Mouse (Mus musculus) T-helper 1 cell (primary cell): ENCODE results near the gene Clec18a.
"Not testable (repeated sequence)": the region's sequence is repeated elsewhere in the genome, so short reads cannot be mapped to it uniquely, and the experiment has no call there.

ENCODE experiments used
- in situ Hi-C: fragments of 300-600 bp; cut with MboI, MseI; formaldehyde crosslinking; loops from one replicate; pipeline ENCODE4 v1.15.1; 2025; ENCODE audit warnings: high pct_unique_total_duplicates

The Clec18a gene

DNA sequence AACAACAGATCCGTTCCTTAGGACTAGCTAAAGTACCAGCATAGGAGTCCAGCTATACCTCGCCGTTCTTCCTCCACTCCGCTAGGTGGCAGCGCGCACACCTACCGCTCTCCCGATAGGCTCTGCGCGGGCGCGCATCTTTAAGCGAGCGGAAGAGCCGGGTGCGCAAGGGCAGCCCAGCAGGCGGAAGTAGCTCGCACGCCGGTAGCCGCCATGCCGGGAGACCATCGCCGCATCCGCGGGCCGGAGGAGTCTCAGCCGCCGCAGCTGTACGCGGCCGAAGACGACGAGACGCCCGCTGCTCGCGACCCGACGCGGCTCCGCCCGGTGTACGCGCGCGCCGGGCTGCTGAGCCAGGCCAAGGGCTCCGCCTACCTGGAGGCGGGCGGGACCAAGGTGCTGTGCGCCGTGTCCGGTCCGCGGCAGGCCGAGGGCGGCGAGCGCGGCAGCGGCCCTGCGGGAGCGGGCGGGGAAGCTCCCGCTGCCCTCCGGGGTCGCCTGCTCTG lies 36.0 kb downstream of the Clec18a start, which contains the start of gene Exosc6:
Gene Exosc6 (plus strand): TSS at position 182 of the 506 bp plus-strand sequence.
- in situ Hi-C loops: loop anchor here (5.0 kb wide), 2 partner anchors 36 to 231 kb away; partner anchors contain the start of genes Clec18a and Pdpr

DNA sequence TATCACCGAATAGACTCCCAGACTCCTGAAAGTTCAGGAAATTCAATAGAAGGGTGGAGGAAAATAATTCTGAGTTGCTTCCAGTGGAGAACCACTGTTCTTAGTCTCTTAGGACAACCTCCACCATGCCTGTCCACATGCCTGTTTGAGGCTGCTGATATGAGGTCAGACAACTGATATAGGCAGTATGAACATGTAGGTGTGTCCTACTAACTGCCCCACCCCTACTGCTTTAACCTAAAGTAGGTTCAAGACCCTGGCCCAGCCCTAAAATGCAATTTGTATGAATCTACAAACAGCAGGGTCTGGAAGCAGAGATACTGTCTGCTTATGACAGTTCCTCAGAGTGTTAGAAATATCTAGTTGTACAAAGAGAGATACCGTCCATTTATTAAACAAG lies 36.6 kb downstream of the Clec18a start:
- in situ Hi-C loops: loop anchor here (5.0 kb wide), 2 partner anchors 37 to 232 kb away; partner anchors contain the start of genes Clec18a and Pdpr

DNA sequence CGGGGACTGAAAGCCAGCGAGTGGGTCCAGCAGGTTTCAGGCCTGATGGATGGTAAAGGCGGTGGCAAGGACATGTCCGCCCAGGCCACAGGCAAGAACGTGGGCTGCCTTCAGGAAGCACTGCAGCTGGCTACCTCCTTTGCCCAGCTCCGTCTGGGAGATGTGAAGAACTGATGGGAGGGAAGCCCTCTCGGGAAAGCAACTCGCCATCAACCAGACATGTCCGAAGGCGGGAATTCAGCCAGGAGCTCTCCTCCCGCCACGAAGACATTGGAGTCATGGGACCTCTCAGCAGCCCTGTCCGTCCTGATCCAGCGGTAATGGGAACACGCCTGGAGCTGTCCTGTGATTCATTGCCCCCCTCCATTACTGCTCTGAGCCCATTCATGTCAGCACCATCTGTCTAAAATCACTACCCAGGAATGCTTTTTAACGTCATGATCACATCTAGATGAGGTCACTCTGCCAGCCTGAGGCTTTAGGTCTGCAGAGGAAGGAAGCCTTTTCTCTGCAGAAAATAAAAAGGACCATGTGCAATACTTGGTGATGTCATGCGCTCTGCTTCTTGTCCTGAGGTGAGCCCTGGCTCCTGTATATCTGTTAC lies 37.1 kb downstream of the Clec18a start:
- in situ Hi-C loops: loop anchor here (5.0 kb wide), 2 partner anchors 37 to 232 kb away; partner anchors contain the start of genes Clec18a and Pdpr

GRCm38 (mm10) chr8:111053827-111054518 lies 38.3 kb downstream of the Clec18a start:
- in situ Hi-C loops: loop anchor here (5.0 kb wide), 2 partner anchors 67 to 212 kb away; no protein-coding TSS in a partner anchor

DNA sequence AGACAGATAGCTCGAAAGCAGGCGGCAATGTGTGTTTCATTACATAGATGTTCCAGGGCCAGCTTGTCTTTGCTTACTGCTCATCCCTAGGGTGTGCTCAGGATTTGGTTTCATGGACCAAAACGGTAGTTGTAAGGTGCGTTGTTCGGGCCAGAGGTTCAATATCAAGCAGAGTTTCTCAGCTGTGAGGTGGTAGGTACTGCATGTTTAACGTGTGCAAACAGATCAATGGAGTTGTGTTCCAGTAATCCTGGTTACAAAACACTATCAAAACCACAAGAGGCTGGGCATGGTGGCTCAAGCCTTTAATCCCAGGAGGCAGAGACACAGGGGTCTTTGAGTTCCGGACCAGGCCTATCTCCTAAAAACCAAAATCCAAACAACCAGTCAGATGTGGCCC lies 43.1 kb downstream of the Clec18a start:
- in situ Hi-C loops: no loop called here

DNA sequence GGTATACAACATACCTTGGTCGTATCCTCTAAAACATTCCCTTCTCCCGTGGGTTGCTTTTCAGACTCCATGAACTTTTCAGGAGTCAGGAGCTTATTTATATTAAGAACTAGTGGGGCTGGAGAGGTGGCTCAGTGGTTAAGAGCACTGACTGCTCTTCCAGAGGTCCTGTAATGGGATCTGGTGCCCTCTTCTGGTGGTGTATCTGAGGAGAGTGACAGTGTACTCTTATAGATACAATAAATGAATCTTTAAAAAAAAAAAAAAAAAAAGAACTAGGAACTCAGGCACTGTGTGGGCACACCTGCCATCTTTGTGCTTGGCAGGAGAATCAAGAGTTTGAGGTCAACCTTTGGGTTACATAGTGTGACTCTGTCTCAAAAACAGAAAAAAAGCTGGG lies 43.5 kb downstream of the Clec18a start:
- in situ Hi-C loops: no loop called here

DNA sequence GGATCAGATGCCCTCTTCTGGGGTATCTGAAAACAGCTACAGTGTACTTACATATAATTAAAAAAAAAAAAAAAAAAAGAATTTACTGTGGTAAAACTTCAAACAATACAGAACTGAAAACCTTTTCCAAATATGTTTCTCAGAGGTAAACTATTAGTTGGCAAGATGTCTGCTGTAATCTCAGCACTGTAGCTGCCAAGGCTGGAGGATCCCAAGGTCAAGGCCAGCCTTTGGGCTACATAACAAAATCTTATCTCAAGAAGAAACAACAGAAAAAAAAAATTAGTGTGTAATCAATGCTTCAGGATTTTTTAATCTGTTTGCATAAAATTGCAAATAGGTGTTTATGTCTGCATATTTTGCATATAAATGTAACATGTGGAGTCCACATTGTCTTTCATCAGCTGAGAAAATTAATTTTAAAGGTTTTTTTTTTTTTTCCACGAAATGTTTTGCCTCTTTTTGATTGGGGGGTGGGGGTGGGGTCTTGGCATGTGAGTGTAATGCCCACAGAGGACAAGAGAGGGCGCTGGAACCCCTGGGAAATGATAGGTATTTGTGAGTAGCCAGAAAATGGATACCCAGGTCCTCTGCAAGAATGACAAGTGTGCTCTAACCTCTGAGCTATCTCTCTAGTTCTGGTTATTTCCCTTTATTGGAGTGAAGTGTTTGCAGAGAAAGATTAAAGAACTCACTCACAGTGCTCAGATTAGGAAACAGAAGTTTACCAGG lies 48.1 kb downstream of the Clec18a start:
- in situ Hi-C loops: no loop called here

DNA sequence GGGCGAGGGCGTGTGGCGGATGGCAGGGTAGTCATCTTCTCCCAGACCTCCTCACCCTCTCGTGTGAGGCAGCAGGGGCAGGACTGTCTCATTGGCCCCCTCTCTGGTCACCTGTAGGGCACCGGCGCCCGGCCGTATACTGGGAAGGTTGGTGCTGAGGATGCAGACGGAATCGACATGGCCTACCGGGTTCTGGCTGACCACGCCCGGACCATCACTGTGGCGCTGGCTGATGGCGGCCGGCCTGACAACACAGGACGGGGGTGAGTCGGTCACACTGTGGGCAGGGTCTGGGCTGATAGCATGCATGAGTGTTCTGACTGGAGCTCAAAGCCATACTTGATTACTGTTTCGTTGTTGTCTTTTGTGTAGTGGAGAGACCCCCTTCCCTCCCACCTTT lies 49.7 kb downstream of the Clec18a start:
- in situ Hi-C loops: no loop called here

- in situ Hi-C loops: no loop called here
These were observed 55.6 kb downstream of the Clec18a start for GRCm38 (mm10) chr8:111036591-111036990.

- in situ Hi-C loops: no loop called here
These were observed 58.0 kb downstream of the Clec18a start for GRCm38 (mm10) chr8:111034276-111034675.

GRCm38 (mm10) chr8:111033482-111034215 lies 58.6 kb downstream of the Clec18a start:
- in situ Hi-C loops: no loop called here

GRCm38 (mm10) chr8:111032916-111033315 lies 59.3 kb downstream of the Clec18a start, which contains the start of gene Aars:
Gene Aars (plus strand): TSS chr8:111033144.
- in situ Hi-C loops: no loop called here

- in situ Hi-C loops: no loop called here
These were observed 60.7 kb downstream of the Clec18a start, which contains the start of gene Ddx19b for GRCm38 (mm10) chr8:111031572-111031971. Gene Ddx19b (minus strand): TSS chr8:111031751.

GRCm38 (mm10) chr8:111030045-111030444 lies 62.2 kb downstream of the Clec18a start:
- in situ Hi-C loops: no loop called here

GRCm38 (mm10) chr8:111029589-111029988 lies 62.6 kb downstream of the Clec18a start:
- in situ Hi-C loops: no loop called here

DNA sequence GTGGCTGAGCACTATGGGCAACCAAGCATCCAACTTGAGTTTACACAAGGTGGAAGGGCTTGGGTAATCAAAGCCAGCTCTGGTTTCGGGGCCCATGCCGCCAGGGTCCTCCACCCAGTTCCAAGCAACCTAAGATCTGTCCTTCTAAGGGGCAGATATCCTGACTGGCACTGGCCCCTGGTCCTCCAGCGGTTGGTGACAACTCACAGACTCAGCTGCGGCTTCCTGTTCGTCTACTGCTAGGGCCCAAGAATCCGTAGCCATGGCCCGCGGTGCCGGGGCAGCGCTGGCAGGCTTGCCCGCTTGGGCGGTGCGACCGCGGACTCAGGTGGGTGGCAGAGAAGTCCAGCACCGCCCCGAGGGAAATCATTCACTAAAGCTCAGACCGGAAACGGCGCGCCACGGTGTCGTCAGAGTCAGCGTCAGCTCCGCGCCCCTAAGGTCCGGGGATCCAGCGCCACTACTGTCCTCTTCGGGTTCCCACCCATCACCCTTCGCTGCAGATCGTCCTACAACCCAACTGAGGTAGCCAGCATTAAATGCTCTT lies 64.8 kb downstream of the Clec18a start:
- in situ Hi-C loops: no loop called here

DNA sequence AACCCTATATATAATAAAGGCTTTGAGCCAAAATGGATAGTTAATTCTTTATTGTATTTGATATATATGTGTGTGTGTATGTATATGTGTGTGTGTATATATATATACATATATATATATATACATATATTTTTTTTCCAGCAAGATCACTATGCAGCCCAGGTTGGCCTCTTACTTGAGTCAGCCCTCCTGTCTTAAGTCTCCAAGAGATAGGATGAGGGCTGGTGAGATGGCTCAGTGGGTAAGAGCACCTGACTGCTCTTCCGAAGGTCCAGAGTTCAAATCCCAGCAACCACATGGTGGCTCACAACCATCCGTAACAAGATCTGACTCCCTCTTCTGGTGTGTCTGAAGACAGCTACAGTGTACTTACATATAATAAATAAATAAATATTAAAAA lies 65.6 kb downstream of the Clec18a start:
- in situ Hi-C loops: not testable (repeated sequence)

DNA sequence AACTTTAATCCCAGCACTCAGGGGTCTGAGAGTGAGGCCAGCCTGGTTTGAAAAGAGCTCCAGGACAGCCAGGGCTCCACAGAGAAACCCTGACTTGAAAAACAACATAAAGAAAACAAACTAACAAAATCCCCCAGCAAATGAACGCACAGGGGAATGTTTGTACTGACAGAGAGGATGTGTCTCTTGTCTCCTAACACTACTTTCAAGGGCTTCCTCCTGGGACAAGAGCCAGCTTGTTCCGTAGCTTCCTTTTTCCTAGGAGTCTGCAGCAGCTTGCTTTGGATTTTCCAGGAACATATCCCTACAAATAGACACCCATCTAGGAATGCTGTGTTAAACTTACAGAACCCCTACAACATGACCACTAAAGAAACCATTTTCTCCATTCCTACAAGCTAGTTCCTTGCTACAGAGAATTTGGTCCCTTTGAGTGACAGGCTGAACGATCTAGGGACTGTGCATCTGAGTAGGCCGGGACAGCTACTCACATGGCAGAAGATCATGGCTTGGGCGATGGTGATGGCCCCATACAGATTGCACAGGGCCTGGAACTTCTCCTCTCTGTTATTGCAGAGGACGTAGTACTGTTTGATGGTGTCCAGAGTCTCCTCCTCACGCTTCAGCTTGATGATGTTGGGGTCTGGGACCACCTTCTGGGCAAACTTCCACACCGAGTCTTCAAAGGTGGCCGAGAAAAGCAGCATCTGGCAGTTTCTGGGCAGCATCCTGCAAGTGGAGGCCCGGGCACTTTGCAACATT lies 81.8 kb downstream of the Clec18a start:
- in situ Hi-C loops: not testable (repeated sequence)
